Mouse (Mus musculus) layer of hippocampus, postnatal 10 days (tissue): Measurements from ENCODE around the gene Lamc3. TPM values are rescaled to one million over a fixed set of nuclear protein-coding genes. Genes with fewer than 3 reads are reported as not detected.
"Not testable (repeated sequence)": the region's sequence is repeated elsewhere in the genome, so short reads cannot be mapped to it uniquely, and the experiment has no call there.

Experiments
- DNase-seq, 2 experiments: peaks; one replicate each; pipeline ENCODE4 v3.0.0; 2021; ENCODE audit warnings: low spot score in 2 of 2
- total RNA-seq, 2 experiments: library from RNA; stranded (reverse); gene quantifications; 2 replicates each; pipeline ENCODE4 v1.2.3; 2021

The Lamc3 gene
- total RNA-seq, 2 experiments from 2014 or later, result 9.4 to 10.2 TPM

DNA sequence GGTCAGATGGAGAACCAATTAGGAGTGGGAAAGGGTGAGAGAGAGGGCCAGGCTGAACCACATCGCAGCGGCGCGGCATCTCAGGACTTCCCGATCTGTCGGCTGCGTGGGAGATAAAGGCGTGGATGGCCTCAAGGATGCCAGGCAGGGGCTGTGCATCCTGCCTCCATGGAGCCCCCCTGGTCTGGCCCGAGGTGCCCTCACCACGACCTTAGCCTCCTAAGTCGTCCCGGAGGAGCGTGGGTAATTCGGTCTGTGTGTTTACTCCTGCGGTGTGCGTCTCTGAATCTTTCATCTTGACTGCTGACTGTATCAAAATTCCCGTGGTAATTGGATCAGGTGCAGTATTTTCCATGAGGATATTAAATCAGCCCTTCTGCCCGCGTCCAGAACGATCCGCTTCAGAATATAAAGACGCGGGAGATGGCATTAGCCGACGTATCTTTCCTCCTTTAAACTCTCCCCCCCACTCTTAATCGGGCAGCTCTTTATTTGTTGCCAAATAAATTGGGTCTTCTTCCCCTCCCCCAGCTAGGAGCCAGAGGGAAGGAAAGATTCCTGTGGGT, 12.7 kb upstream of the Lamc3 start:
- DNase-seq, result no peak

DNA sequence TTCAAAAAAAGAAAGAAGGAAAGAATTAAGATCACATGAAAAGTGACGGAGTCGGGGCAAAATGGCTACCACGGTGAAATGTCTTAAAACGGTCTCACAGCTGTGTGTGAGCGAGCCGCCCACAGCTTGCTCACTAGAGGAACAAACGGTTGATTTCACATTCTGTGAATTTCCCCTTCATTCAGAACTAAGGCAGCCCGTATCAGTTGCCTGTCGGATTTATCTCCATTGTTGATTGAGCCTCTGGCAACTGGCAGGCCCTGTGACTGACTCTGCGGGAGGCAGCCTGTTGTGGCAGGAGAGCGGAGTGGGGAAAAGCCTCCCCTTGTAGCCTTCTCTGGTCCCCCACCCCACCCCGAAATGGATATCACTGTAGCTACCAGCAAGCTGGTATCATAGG, 10.6 kb upstream of the Lamc3 start:
- no peak for DNase-seq

DNA sequence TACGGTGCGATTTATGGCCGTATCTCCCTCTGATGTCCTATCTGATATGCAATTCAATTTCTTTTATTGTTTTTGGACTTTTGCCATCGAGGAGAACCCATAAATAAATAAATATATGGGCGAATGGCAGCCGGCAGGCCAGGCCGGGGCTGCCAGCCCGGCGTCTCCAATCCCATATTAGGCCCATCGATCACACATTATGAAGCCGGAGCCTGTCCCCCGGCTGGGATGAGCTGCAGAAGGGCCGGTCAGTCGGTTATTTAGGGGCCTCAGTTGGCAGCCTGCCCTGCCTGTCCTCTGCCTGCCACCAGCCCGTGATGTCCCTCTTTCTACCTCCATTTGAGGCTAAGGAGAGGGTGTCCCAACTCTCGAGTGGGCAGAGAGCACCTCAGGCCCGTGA, 8.5 kb upstream of the Lamc3 start:
- no peak for DNase-seq

DNA sequence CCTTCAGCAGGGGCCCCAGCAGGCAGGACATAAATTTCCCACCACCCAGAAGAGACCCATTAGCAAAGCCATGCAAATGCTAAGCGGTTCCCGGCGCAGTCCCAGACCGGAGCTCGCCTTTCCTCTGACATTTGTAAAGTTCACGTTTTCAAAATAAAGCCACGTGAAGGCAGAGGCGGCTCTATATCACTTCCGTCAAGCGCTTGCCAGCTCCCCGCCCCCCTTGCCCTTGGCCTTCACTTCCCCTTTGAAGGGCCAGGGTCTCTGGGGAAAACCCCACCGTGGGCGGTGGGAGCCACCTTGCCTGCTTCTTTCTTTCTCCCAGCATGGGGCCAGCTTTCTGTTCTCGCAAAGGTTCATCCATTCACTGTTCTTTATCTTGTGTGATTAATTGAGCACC, 6.2 kb upstream of the Lamc3 start:
- no peak for DNase-seq

DNA sequence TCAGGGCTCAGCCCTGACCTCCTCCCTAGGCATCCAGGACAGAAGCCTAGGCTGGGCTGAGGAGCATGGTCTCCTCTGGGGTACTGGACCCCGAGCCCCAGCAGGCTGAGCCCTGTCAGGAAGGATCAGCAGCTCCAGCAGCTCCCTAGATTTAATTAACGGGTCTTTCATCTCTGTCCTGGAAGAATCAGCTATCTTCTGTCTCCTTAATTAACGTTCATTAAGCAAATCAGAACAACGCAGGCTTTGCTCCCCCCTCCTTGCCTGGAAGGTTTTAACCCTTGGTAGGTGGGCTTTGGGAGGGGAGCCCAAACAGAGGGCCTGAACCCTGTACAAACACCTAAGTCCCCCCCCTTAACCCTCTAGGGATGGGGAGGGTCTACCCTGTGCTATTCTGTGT, 4.0 kb upstream of the Lamc3 start:
- DNase-seq, result no peak

DNA sequence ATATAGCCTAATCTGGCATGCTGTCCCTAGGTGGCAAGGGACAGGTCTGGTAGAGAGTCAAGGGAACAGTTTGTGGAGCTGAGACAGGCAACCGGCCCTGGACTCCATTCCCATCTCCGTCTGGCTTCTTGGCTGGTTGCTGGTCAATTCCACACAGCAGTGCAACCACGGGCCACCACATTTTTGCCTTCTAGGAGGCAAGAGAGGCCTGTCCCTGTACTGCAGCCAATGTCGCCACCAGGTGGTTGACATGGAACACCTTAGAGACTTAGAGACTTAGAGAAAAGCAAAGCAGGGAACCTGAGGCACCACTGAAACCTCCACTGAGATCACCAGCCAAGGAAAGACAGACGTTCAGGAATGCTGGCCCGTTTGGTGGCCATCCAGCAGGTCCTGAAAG, 2.3 kb upstream of the Lamc3 start:
- peak; percentile 62 to 71 for DNase-seq

DNA sequence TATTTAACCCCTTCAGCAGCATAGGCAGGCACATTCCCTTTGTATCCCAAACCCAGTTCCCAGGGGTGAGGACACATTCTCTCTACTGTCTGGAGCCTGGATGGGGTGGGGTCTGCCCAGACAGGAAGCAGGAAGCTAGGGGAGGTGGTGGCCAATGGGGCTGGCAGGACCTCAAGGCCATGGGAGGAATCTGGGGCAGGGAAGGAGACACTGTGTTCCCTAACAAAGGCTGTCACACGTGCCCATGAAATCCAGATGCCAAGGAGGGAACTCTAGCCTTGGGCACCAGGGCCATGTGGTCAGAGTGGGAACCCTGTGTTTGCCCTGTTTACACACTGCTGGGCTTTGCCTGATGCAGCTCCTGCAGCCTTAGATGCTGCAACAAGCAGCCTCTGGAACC, 1.8 kb downstream of the Lamc3 start:
- no peak for DNase-seq

DNA sequence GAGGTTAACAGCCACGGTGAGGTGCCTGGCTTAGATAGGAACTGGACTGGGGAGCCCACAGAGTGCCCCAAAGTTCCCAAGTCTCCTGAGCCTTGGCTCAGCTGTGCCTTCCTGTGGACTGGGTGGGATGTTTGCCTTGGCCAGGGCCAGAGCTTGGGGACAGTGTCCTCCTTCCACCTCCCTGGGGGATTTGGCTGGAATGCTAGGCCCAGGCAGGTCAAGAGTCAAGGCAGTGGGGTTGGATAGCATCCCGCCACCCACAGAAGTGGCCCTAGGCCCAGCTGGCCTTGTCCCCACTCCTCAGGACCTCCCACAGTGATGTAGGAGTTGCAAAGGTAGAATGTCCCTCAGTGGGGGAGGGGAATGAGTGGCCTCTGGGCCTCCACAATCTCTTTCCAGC, 4.1 kb downstream of the Lamc3 start:
- DNase-seq, result no peak

DNA sequence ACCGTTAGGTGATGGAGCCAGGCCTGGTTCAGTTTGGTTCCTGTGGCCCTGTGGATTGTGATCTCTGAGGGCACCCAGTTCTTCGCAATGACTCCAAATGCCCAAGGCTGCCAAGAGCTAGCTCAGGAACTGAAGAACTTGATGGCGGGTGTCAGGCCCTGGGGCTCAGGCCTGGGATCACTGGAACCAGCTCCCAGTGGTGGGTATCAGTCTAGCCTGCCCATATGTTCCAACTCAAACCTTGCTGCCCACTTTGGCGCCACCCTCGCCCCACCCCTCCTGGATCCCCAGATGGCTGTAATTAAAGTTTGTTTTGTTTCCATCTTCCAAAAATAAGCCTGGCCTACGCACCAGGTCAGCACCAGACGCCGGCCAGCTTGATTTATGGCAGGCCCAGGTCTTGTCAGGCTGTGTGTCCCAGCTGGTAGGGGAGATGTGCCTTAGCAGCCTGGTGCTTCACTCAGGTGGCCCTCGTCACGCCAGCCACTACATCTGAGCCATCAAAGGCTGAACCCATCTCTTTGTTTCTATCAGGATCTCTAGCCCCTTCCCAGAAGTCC, 6.1 kb downstream of the Lamc3 start:
- no peak for DNase-seq

DNA sequence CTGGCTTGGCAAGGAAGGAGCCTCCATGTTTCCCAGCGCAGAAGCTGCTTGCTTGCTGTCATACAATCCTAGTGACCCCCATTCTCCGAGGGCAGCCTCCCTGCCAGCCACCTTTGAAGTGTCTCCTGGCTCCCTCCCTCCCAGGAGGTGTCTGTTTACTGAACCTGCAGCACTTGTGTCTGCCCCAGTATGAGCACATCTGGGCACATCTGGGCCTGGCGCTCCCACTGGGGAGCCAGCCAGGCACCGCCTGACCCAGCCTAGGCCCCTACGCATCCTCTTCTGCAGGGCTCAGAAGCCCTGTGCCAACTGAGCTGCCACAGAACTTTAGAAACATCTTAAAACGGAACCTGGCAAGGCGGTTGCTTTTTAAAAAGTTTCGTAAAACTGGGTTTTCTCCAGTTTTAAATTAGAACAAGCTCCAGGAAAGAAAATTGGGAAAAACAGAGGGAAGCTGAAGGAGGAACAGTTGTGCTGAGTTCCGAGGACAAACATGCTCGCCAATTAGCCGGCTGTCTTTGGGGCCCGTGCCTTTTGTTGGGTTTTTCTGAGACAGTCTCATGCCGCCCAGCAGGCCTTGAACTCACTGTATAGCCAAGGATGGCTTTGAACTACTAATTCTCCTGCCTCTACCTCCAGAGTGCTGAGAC, 7.3 kb downstream of the Lamc3 start:
- DNase-seq, result no peak

DNA sequence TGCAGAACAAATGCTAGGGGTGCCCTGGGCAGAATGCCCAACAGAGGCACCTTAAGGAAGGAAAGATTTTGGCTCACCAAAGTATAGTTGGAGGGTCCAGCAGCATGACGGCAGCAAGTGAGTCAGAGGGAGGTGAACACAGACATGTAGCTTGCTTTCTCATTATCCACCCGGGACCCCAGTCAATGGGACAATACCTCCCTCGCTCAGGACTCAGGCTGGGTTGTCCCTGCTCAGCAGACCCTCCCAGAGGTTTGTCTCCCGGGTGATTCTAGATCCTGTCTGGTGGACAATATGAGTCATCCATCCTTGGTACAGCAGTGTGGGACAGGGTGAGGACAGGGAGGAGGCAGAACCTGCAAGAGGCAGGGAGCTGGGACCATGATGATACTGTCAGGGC, 13.8 kb downstream of the Lamc3 start:
- no peak for DNase-seq

DNA sequence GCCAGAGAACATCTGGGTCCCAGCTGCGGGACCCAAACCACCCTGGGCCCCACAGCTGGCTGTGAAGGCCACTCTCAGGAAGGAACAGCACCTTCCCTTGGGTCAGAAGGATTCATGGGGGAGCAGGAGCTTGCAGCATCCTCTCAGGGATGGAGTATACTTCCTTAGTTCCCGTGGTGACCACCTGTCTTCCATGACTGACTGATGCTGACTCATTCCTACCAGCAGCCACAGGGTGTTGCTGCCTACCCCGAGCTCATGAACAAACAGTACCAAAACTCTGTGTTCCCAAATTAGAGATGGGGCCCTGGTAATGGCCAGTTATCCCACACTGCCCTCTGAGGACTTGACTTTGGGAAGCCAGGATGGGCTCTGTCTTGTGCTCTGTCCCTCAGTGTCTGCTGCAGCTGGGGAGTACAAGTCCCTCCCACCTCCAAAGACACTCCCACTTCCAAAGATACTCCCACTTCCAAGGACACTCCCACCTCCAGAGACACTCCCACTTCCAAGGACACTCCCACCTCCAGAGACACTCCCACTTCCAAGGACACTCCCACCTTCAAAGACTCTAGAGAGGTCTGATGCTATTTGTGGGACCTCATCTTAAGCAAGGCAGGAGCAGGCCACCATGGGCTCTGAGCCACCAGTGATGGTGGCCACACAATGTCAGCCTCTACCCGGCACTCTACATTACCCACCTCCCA, 14.7 kb downstream of the Lamc3 start:
- DNase-seq, result no peak

DNA sequence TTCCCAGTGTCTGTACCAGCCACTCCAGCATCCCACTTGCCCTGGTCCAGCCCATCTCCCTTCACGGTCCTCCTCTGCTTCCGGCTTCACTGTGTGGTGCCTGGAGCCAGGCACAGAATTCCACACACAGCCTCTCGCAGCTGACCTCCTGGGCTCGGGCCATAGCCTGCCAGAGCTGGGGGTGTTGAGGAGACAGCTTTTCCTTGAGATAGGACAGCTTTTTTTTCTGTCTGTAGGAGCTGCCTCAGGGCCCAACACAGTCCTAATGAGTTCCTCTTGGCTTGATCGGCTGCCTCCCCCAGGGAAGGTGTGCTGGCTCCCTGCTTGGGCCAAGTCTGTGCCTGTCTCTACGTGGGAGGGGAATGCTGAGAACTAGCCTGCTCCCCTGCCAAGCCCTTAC, 17.0 kb downstream of the Lamc3 start:
- no peak for DNase-seq

DNA sequence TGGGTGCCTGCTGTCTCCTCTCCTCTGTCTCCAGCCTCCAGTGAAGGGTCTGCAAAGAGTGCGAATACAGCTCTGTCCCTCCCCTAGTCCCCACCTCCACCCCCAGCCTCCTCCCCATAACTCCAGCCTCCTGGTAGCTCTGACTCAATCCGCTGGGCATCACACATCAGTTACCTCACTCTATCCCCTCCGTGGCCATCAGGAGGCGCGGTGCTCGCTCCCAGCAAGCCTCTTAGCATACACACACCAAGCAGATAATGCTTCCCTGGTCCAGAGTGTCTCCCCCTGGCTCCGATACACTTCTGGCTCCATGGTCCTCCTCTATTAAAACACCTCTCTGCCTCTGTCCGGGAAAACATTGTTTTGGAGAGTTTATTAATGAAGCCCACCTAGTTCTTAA, 17.5 kb downstream of the Lamc3 start:
- no peak for DNase-seq

DNA sequence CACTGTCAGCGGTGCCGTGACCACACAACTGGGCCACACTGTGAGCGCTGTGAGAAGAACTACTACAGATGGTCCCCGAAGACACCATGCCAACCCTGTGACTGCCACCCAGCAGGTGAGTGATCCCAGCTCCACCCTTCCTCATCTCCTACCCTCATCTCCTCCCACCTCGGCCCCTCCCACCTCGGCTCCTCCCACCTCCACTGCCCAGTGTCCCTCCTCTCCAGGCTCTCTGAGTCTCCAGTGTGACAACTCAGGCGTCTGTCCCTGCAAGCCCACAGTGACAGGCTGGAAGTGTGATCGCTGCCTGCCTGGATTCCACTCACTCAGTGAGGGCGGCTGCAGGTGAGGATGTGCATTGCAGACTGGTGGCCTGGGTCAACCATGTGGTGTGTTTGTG, 18.6 kb downstream of the Lamc3 start:
- no peak for DNase-seq

DNA sequence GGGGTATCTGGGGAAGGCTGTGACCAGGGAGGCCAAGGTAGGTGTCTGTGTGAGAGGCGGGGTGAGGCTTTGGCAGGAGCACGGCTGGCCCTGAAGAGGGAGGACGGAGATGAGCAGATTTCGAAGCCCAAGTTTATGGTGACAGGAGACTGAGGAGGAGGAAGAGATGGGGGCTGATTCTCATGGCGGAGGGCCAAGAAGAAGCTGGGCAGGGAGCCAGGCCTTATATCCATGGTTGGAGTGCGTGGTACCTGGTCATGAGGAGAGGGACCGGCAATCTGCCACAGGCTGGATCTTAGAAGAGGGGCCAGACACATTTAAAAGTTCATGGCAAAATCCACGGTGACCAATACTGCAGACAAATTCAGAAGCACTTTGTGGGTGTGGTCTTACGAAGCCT, 19.3 kb downstream of the Lamc3 start:
- DNase-seq, result no peak

DNA sequence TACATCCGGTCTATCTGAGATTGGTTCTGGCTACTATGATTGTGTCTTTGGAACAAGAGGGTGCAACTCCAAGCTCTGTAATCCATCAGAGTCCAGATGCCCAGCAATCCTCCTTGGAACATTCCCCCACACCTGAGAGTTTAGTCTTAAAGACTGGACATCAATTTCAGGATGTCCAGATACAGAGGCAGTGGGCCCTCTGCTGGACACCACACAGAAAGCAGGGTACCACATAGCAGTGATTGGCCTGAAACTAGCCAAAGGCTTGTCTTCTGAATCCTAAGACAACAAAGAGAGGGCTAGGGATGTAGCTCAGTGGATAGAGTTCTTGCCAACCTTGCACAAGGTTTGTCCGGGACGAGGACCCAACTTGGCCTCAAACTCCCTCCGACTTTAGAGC, 25.5 kb downstream of the Lamc3 start:
- peak; percentile 37 to 45 for DNase-seq

DNA sequence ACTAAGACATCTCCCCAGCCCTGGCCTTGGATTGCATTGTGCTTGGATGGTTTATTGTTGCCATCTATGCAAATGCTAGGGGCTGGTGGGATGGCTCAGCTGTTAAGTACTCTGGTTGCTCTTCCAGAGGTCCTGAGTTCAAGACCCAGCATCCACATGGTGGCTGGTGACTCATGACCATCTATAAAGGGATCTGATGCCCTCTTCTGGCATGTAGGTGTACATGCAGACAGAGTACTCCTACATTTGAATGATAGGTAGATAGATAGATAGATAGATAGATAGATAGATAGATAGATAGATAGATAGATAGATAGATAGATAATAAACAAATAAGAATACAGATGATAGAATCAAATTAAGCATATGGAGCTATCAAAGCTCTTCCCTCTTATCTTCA, 27.1 kb downstream of the Lamc3 start:
- not testable (repeated sequence) for DNase-seq

DNA sequence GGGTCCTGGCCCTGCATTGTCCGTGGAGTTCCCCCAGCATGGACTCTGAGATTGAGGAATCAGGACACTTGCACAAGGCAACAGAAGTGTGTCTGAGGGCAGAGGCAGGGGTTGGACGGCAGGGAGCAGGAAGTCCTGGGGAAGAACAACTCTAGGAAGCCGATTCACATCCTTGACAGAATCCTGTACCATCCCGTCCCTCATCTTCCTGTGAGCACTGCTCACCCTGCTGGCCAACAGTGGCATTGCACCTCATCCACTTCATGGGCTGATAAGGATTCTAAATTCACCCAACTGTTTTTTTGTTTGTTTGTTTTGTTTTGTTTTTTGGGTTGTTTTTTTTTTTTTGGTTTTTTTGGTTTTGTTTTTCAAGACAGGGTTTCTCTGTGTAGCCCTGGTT, 28.0 kb downstream of the Lamc3 start:
- DNase-seq, result peak; percentile 89 to 90

DNA sequence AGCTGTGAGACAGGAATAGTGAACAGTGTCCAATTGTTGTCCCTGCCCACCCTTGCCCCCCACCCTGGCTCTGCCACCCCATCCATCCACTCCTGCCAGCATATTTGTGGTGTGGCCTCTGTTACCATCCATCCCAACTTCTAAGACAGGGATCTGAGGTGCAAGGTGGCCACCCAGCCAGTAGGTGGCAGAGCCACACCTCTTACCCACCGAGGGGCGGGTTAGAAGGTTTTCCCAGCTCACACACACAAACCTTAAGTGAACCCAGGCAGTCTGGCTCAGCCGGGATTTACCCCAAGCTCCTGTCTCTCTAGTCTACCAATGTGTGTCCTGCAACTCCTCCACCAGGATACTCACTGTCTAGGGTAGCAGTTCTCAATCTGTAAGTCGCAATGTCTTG, 30.5 kb downstream of the Lamc3 start:
- DNase-seq, result peak; percentile 41 to 60

DNA sequence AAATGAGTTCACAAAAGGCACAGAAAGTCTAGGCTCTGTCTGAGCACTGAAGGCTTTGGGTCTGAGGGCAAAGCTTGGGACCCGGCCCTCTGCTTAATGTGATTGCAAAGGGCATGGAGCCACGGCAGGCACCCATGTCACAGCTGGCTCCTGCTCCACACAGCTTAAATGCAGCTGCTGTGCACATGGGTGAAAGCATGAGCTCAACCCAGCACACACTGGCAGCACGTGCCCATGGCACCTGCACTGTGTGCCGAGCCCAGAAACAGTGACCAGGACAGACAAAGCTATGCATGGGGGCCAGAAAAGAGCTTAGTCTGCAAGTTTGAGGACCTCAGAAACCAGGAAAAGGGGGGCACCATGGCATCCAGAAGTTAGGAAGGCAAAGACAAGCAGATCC, 36.6 kb downstream of the Lamc3 start:
- DNase-seq, result no peak

DNA sequence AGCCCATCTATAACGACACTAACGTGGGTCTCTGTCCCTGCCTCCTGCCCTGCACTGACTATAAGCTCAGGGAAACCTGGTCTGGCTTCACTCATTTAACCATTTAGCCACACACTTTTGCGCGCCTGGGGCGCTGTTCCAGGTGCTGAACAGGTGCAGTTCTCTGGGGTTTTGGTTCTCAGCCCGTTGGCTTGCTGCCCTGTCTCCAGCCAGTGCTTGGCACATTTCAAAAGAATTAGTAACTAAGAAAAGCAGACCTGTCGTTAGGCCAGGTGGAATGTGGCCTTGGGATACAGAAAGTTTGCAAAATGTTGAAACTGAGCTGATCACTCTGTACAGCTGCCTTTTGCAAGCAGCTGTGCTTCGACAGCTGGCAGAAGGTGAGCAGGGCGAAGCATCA, 37.7 kb downstream of the Lamc3 start:
- no peak for DNase-seq

DNA sequence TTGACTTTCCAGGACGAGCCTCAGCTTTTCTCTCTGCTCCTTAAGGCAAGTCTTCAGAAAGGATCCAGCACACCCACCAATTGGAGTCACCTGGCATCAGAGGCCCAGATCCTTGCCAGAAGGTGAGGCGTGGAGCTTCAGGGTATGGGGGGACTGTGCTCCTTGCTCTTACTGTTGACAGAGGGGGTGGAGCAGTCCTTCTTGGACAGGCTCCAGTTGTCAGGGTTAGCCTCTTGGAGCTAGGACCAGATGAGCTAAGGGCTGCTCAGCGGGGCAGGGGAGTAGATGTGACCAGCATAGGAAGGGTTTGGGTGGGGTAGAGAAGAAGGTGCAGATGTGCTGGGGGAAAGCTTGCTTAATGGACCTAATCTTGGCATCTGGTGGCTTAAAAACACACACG, 38.8 kb downstream of the Lamc3 start:
- DNase-seq, result no peak
